Mouse (Mus musculus): ENCODE measurements around the gene 4933402N03Rik. TPM values are rescaled to one million over a fixed set of nuclear protein-coding genes. Genes with fewer than 3 reads are reported as not detected.

4933402N03Rik gene
- polyA plus RNA-seq, 1 experiment: not detected

DNA sequence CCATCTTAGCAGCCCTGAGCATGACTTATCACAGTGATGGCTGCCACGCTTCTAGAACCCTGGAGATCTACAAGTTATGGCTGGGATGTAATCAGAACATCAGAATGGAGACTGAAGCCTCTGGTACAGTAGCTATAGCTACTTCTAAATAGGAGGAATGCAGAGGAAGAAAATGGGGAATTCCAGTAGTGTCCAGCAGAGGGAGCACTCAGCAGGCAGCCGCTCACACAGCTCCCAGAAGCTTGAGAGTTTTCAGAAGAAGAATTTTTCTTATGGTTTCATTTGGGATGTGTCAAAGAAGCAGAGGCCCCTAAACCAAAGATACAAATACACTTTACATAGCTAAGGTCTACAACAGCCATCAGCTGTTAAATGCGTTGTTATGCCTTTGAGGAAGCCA lies 33.6 kb downstream of the 4933402N03Rik start:
- no peaks in the 10 kb centered on the region for H3K4me1 ChIP-seq (ENCODE audit: control insufficient read depth, insufficient read depth, insufficient read length, low read length)
- H3K4me3 ChIP-seq (ENCODE audit: insufficient read depth, low read depth, low read length): no peak overlapping the region
- H3K27ac ChIP-seq (replicated peaks; ENCODE audit: low read depth, low read length): no peak overlapping the region

Other genes starting within 250 kb of the 4933402N03Rik start
- gene Htra1, start 210.2 kb downstream of the 4933402N03Rik start, polyA plus RNA-seq (2012; ENCODE audit: insufficient read depth, insufficient read length, missing spikeins): 40.6 and 47.3 TPM in 2 replicates
- not detected in 2 replicates for gene Dmbt1, start 114.3 kb downstream of the 4933402N03Rik start, polyA plus RNA-seq (2012; ENCODE audit: insufficient read depth, insufficient read length, missing spikeins)
- gene 5430419D17Rik, start 28.1 kb upstream of the 4933402N03Rik start, polyA plus RNA-seq (2012; ENCODE audit: insufficient read depth, insufficient read length, missing spikeins): not detected in 2 replicates
- not detected in 2 replicates for gene Cuzd1, start 176.0 kb upstream of the 4933402N03Rik start, polyA plus RNA-seq (2012; ENCODE audit: insufficient read depth, insufficient read length, missing spikeins)
- gene Fam24b, start 183.2 kb upstream of the 4933402N03Rik start, polyA plus RNA-seq (2012; ENCODE audit: insufficient read depth, insufficient read length, missing spikeins): not detected in 2 replicates
- not detected in 2 replicates for gene Fam24a, start 187.6 kb upstream of the 4933402N03Rik start, polyA plus RNA-seq (2012; ENCODE audit: insufficient read depth, insufficient read length, missing spikeins)
- gene 2310057M21Rik, start 216.4 kb upstream of the 4933402N03Rik start, polyA plus RNA-seq (2012; ENCODE audit: insufficient read depth, insufficient read length, missing spikeins): 7.6 and 11.7 TPM in 2 replicates
- 58.6 and 109 TPM in 2 replicates for gene Pstk, start 224.8 kb upstream of the 4933402N03Rik start, polyA plus RNA-seq (2012; ENCODE audit: insufficient read depth, insufficient read length, missing spikeins)

Data from brown adipose tissue, adult 24 weeks (tissue).